13 mouse cellular contexts compared by ENCODE assay signal in genomic region chr5:140472336-140472735, GRCm38 (mm10). TPM values are rescaled to one million over a fixed set of nuclear protein-coding genes. Genes with fewer than 3 reads are reported as not detected.
DNase-seq lines count a peak whose midpoint lies in the region; ATAC-seq and TF ChIP-seq lines count a peak whose summit lies in the region.
"Had no signal": no experiment of that assay in that cellular context is flagged by ENCODE, and none has a peak within 500 bp of the region (broad histone marks: within the 10 kb centered on the region; RNA-seq: fewer than 3 reads in every experiment).

No protein-coding gene starts in this region.

- ATAC-seq in kidney, postnatal 0 days (replicated peaks; ENCODE audit: low FRiP score, low read depth): no peak
- ATAC-seq in neutrophil, adult 5-6 weeks (ENCODE audit: extremely low read depth, insufficient number of reproducible peaks, low FRiP score, poor library complexity, severe bottlenecking): peak; percentile 25; the same call in 1 of the 2 replicates
- ATAC-seq in forebrain, embryonic 12.5 days (ENCODE audit: low FRiP score): no peak
- ATAC-seq: activated CD4-positive, CD25-positive, alpha-beta regulatory T cell, adult 4 months had no signal

- no peaks in the 10 kb centered on the region for H3K9me3 ChIP-seq in kidney, postnatal 0 days (replicated peaks; ENCODE audit: low read length)
- peaks cover 7% of the 10 kb centered on the region for H3K9me3 ChIP-seq in E14TG2a.4 (ENCODE audit: low read length)
- H3K9me3 ChIP-seq in forebrain, embryonic 12.5 days: no peaks in the 10 kb centered on the region
- no peaks in the 10 kb centered on the region for H3K9me3 ChIP-seq in heart, embryonic 10.5 days
- H3K9me3 ChIP-seq: hindbrain, embryonic 10.5 days; neural tube, embryonic 13.5 days had no signal

- H3K27me3 ChIP-seq in kidney, postnatal 0 days (ENCODE audit: insufficient read depth, low read length): no peaks in the 10 kb centered on the region
- peaks cover 17% of the 10 kb centered on the region for H3K27me3 ChIP-seq in E14TG2a.4 (ENCODE audit: insufficient read depth, low read length)
- H3K27me3 ChIP-seq in forebrain, embryonic 12.5 days: no peaks in the 10 kb centered on the region
- peaks cover 5% of the 10 kb centered on the region; the same call in 1 of the 2 replicates for H3K27me3 ChIP-seq in heart, embryonic 10.5 days (ENCODE audit: insufficient read depth, poor library complexity, severe bottlenecking)
- H3K27me3 ChIP-seq: neural tube, embryonic 13.5 days had no signal

- no peak overlapping the region for H3K4me2 ChIP-seq in kidney, postnatal 0 days (ENCODE audit: low read length)
- no peak overlapping the region for H3K4me2 ChIP-seq in forebrain, embryonic 12.5 days
- H3K4me2 ChIP-seq: neural tube, embryonic 13.5 days had no signal

- no peak overlapping the region for H3K27ac ChIP-seq in kidney, postnatal 0 days
- no peak overlapping the region for H3K27ac ChIP-seq in bone marrow macrophage, adult 2 months (ENCODE audit: insufficient read depth, low read depth, low read length)
- H3K27ac ChIP-seq in forebrain, embryonic 12.5 days: no peak overlapping the region
- H3K27ac ChIP-seq in heart, embryonic 10.5 days: no peak overlapping the region
- H3K27ac ChIP-seq: hindbrain, embryonic 10.5 days; neural tube, embryonic 13.5 days had no signal

- peak; percentile 54 for TF ChIP-seq CTCF in kidney, postnatal 0 days (IDR thresholded peaks at IDR 0.05; ENCODE audit: low read depth)
- peak; percentile 94 for TF ChIP-seq CTCF in E14TG2a.4 (conservative IDR thresholded peaks at IDR 0.05; ENCODE audit: low read length)
- TF ChIP-seq CTCF in bone marrow macrophage, adult 2 months (IDR thresholded peaks at IDR 0.05; ENCODE audit: low read depth, low read length): 0 out of 2 replicates have a peak, but pooled peaks have one; percentile 23

- H3K36me3 ChIP-seq in kidney, postnatal 0 days (ENCODE audit: insufficient read depth, low read length): no peaks in the 10 kb centered on the region
- H3K36me3 ChIP-seq in E14TG2a.4 (ENCODE audit: insufficient read depth, low read length): no peaks in the 10 kb centered on the region
- H3K36me3 ChIP-seq in forebrain, embryonic 12.5 days (replicated peaks): no peaks in the 10 kb centered on the region
- no peaks in the 10 kb centered on the region for H3K36me3 ChIP-seq in heart, embryonic 10.5 days
- H3K36me3 ChIP-seq: hindbrain, embryonic 10.5 days; neural tube, embryonic 13.5 days had no signal

- no peak for TF ChIP-seq POLR2A in bone marrow macrophage, adult 2 months (IDR thresholded peaks at IDR 0.05; ENCODE audit: borderline replicate concordance, low read depth, low read length)

- 90% methylated on average over 3 of the region's 3 CpGs for WGBS in kidney, postnatal 0 days
- WGBS in forebrain, embryonic 12.5 days: 80% methylated on average over 3 of the region's 3 CpGs
- WGBS in heart, embryonic 10.5 days: 74% methylated on average over 3 of the region's 3 CpGs

- no peak overlapping the region for H3K9ac ChIP-seq in kidney, postnatal 0 days (ENCODE audit: low read depth, low read length)
- H3K9ac ChIP-seq in forebrain, embryonic 12.5 days: no peak overlapping the region
- H3K9ac ChIP-seq: neural tube, embryonic 13.5 days had no signal

- H3K4me3 ChIP-seq in kidney, postnatal 0 days (replicated peaks; ENCODE audit: low read depth, low read length): no peak overlapping the region
- H3K4me3 ChIP-seq in E14TG2a.4 (replicated peaks; ENCODE audit: low read length): no peak overlapping the region
- no peak overlapping the region for H3K4me3 ChIP-seq in bone marrow macrophage, adult 2 months (ENCODE audit: insufficient read depth, low read length)
- no peak overlapping the region for H3K4me3 ChIP-seq in forebrain, embryonic 12.5 days (replicated peaks)
- H3K4me3 ChIP-seq in heart, embryonic 10.5 days: no peak overlapping the region
- H3K4me3 ChIP-seq: hindbrain, embryonic 10.5 days; neural tube, embryonic 13.5 days had no signal

- no peak for DNase-seq in kidney, postnatal 0 days (ENCODE audit: low spot score)
- DNase-seq in kidney, postnatal 25 days: no peak
- DNase-seq in adrenal gland, postnatal 14 days: no peak
- no peak for DNase-seq in heart, embryonic 10.5 days (ENCODE audit: low spot score)

- H3K4me1 ChIP-seq in kidney, postnatal 0 days (replicated peaks; ENCODE audit: insufficient read depth, low read length): no peaks in the 10 kb centered on the region
- peaks cover 22% of the 10 kb centered on the region for H3K4me1 ChIP-seq in E14TG2a.4 (replicated peaks; ENCODE audit: low read depth, low read length)
- no peaks in the 10 kb centered on the region for H3K4me1 ChIP-seq in bone marrow macrophage, adult 2 months (ENCODE audit: control insufficient read depth, insufficient read depth, low read length)
- no peaks in the 10 kb centered on the region for H3K4me1 ChIP-seq in forebrain, embryonic 12.5 days
- no peaks in the 10 kb centered on the region for H3K4me1 ChIP-seq in heart, embryonic 10.5 days
- H3K4me1 ChIP-seq: neural tube, embryonic 13.5 days had no signal

RNA-seq across cellular contexts. Expression of gene Gm4869, which starts 26.9 kb away (rescaled TPM):
- not detected in 2 replicates for polyA plus RNA-seq in kidney, postnatal 0 days (2015; fragmentation: Nextera tagmentation; extraction: Ambion mirVana)
- polyA plus RNA-seq in bone marrow macrophage, adult 2 months (2012; ENCODE audit: insufficient read depth, insufficient read length, missing spikeins): not detected in 2 replicates
- total RNA-seq in neutrophil, adult 5-6 weeks (2017): 0.35 TPM in 1 of 2 replicates, not detected in the other
- not detected in 2 replicates for total RNA-seq in adrenal gland, postnatal 14 days (2021)
- not detected in 2 replicates for polyA plus RNA-seq in forebrain, embryonic 12.5 days (2016; fragmentation: Nextera tagmentation; extraction: Ambion mirVana)
- not detected in 2 replicates for polyA plus RNA-seq in heart, embryonic 10.5 days (2016; fragmentation: Nextera tagmentation; extraction: Ambion mirVana)
- total RNA-seq: layer of hippocampus, adult 8-10 months had no signal
- polyA plus RNA-seq: activated CD4-positive, CD25-positive, alpha-beta regulatory T cell, adult 4 months; hindbrain, embryonic 10.5 days; neural tube, embryonic 13.5 days; stomach, embryonic 16.5 days had no signal

RNA-seq across cellular contexts. Expression of gene Chst12, which starts 33.0 kb away (rescaled TPM):
- polyA plus RNA-seq in kidney, postnatal 0 days (2015; fragmentation: Nextera tagmentation; extraction: Ambion mirVana): 14.5 and 15.6 TPM in 2 replicates
- 48.9 and 51.3 TPM in 2 replicates for polyA plus RNA-seq in bone marrow macrophage, adult 2 months (2012; ENCODE audit: insufficient read depth, insufficient read length, missing spikeins)
- total RNA-seq in neutrophil, adult 5-6 weeks (2017): 24.9 and 30.5 TPM in 2 replicates
- 8.3 and 12.9 TPM in 2 replicates for total RNA-seq in adrenal gland, postnatal 14 days (2021)
- 9.7 and 11.1 TPM in 2 replicates for polyA plus RNA-seq in forebrain, embryonic 12.5 days (2016; fragmentation: Nextera tagmentation; extraction: Ambion mirVana)
- polyA plus RNA-seq in heart, embryonic 10.5 days (2016; fragmentation: Nextera tagmentation; extraction: Ambion mirVana): 26.7 and 26.9 TPM in 2 replicates

RNA-seq across cellular contexts. Expression of gene Eif3b, which starts 53.2 kb away (rescaled TPM):
- polyA plus RNA-seq in kidney, postnatal 0 days (2015; fragmentation: Nextera tagmentation; extraction: Ambion mirVana): 77.9 and 88.6 TPM in 2 replicates
- 80.1 and 87.0 TPM in 2 replicates for polyA plus RNA-seq in bone marrow macrophage, adult 2 months (2012; ENCODE audit: insufficient read depth, insufficient read length, missing spikeins)
- 46.4 and 67.3 TPM in 2 replicates for total RNA-seq in neutrophil, adult 5-6 weeks (2017)
- 154 and 167 TPM in 2 replicates for total RNA-seq in adrenal gland, postnatal 14 days (2021)
- polyA plus RNA-seq in forebrain, embryonic 12.5 days (2016; fragmentation: Nextera tagmentation; extraction: Ambion mirVana): 152 and 166 TPM in 2 replicates
- 125 and 201 TPM in 2 replicates for polyA plus RNA-seq in heart, embryonic 10.5 days (2016; fragmentation: Nextera tagmentation; extraction: Ambion mirVana)

Comparison
In these comparisons a context has a peak if more than half of its experiments do, and no peak if none do; other contexts are left out.
1. CTCF ChIP-seq: peak in every context shown above with its lines; median percentile 94 in E14TG2a.4; 54 in kidney, postnatal 0 days; 23 in bone marrow macrophage, adult 2 months.